Mouse (Mus musculus): ENCODE results near the gene Jph4.

GRCm38 (mm10) chr14:55098067-55098466 lies 18.7 kb downstream of the Jph4 start:
- peak; percentile 64 for TF ChIP-seq SMC3 (IDR thresholded peaks at IDR 0.05; ENCODE audit: low read depth, low read length)
- no peak for TF ChIP-seq POLR2AphosphoS2 (IDR thresholded peaks at IDR 0.05; ENCODE audit: low read depth, low read length)
- no peak for TF ChIP-seq E2F4 (IDR thresholded peaks at IDR 0.05; ENCODE audit: insufficient replicate concordance, low read depth, low read length)
- no peak for TF ChIP-seq POLR2A (IDR thresholded peaks at IDR 0.05; ENCODE audit: low read depth, low read length)
- no peak for TF ChIP-seq EP300 (IDR thresholded peaks at IDR 0.05; ENCODE audit: low read length)
- TF ChIP-seq CHD2 (IDR thresholded peaks at IDR 0.05; ENCODE audit: low read length) = no peak
- TF ChIP-seq HCFC1 (IDR thresholded peaks at IDR 0.05; ENCODE audit: low read depth, low read length) = no peak
